Mouse (Mus musculus): Measurements from ENCODE around the gene Usp22.

GRCm38 (mm10) chr11:61116226-61116625, 58.6 kb downstream of the Usp22 start:
- no peak for TF ChIP-seq CTCF (IDR thresholded peaks at IDR 0.05; ENCODE audit: low read depth)
- no peak for TF ChIP-seq EP300 (IDR thresholded peaks at IDR 0.05; ENCODE audit: low read depth)

Measured in liver, embryonic 14.5 days (tissue).